ENCODE assay signal across 18 mouse cellular contexts in genomic region chr5:120312299-120312698, GRCm38 (mm10).
DNase-seq lines count a peak whose midpoint lies in the region; ATAC-seq and TF ChIP-seq lines count a peak whose summit lies in the region.
"Had no signal": no experiment of that assay in that cellular context is flagged by ENCODE, and none has a peak within 500 bp of the region (broad histone marks: within the 10 kb centered on the region; RNA-seq: fewer than 3 reads in every experiment).

No protein-coding gene starts in this region.

- no peak overlapping the region for H3K27ac ChIP-seq in heart, adult 2 months
- no peak overlapping the region for H3K27ac ChIP-seq in liver, postnatal 0 days (ENCODE audit: low read depth)
- H3K27ac ChIP-seq in forebrain, embryonic 10.5 days, result no peak overlapping the region
- H3K27ac ChIP-seq: kidney, embryonic 15.5 days; limb, embryonic 12.5 days; midbrain, embryonic 12.5 days had no signal

- DNase-seq in heart, adult 2 months, result no peak
- no peak for DNase-seq in heart, postnatal 36 days
- no peak for DNase-seq in liver, postnatal 0 days
- DNase-seq in liver, result no peak
- no peak for DNase-seq in brain, embryonic 14.5 days (ENCODE audit: low read depth)
- DNase-seq in left cerebral cortex, adult 18-20 months (ENCODE audit: low spot score in 2 of 2), result no peak
- no peak for DNase-seq in forebrain, embryonic 10.5 days (ENCODE audit: extremely low spot score, low spot score)
- DNase-seq: B cell, adult 2 months; cerebellum, adult 9-10 months; layer of hippocampus, adult 9-11 months; lung, postnatal 36 days; thymus, postnatal 36 days had no signal

- H3K9me3 ChIP-seq in liver, postnatal 0 days (ENCODE audit: low read length), result peaks cover 5% of the 10 kb centered on the region; the same call in 1 of the 2 replicates
- no peaks in the 10 kb centered on the region for H3K9me3 ChIP-seq in E14TG2a.4 (ENCODE audit: low read length)
- peaks cover 11% of the 10 kb centered on the region for H3K9me3 ChIP-seq in forebrain, embryonic 10.5 days

- no peak for ATAC-seq in liver, postnatal 0 days
- ATAC-seq: hindbrain, embryonic 16.5 days had no signal

- no peak for TF ChIP-seq EP300 in heart, adult 2 months (IDR thresholded peaks at IDR 0.05; ENCODE audit: insufficient read depth, low read depth, low read length)
- TF ChIP-seq EP300 in liver, postnatal 0 days (IDR thresholded peaks at IDR 0.05; ENCODE audit: low read depth), result no peak

- TF ChIP-seq POLR2A in heart, adult 2 months (IDR thresholded peaks at IDR 0.05; ENCODE audit: insufficient read depth, low read depth, low read length), result no peak
- TF ChIP-seq POLR2A in brain, embryonic 14.5 days (IDR thresholded peaks at IDR 0.05; ENCODE audit: borderline replicate concordance, extremely low read depth, insufficient read depth, insufficient read length, poor library complexity, severe bottlenecking), result no peak

- intact Hi-C loops in heart, adult 2 months (cut with DNase I), result no loop called here
- intact Hi-C loops in heart, postnatal 36 days (cut with DNase I), result no loop called here

- 87% methylated on average over 6 of the region's 6 CpGs for WGBS in heart, adult 2 months
- WGBS in liver, postnatal 0 days (ENCODE audit: insufficient replicate concordance), result 76% methylated on average over 6 of the region's 6 CpGs
- 86% methylated on average over 6 of the region's 6 CpGs for WGBS in forebrain, embryonic 10.5 days

- H3K4me1 ChIP-seq in heart, adult 2 months (ENCODE audit: control insufficient read depth, insufficient read depth, low read length), result no peaks in the 10 kb centered on the region
- H3K4me1 ChIP-seq in liver, postnatal 0 days (ENCODE audit: insufficient read depth), result no peaks in the 10 kb centered on the region
- H3K4me1 ChIP-seq in E14TG2a.4 (replicated peaks; ENCODE audit: low read depth, low read length), result 0 out of 2 replicates have a peak, but pooled peaks cover under 1% of the 10 kb centered on the region
- H3K4me1 ChIP-seq in forebrain, embryonic 10.5 days, result peaks cover 5% of the 10 kb centered on the region; the same call in 1 of the 2 replicates
- H3K4me1 ChIP-seq: kidney, embryonic 15.5 days; limb, embryonic 12.5 days; midbrain, embryonic 12.5 days had no signal

- H3K4me2 ChIP-seq in liver, postnatal 0 days (ENCODE audit: low read depth, low read length), result no peak overlapping the region
- H3K4me2 ChIP-seq: kidney, embryonic 15.5 days; limb, embryonic 12.5 days; midbrain, embryonic 12.5 days had no signal

- H3K4me3 ChIP-seq in heart, adult 2 months, result no peak overlapping the region
- no peak overlapping the region for H3K4me3 ChIP-seq in liver, postnatal 0 days (ENCODE audit: low read depth, low read length)
- no peak overlapping the region for H3K4me3 ChIP-seq in E14TG2a.4 (replicated peaks; ENCODE audit: low read length)
- H3K4me3 ChIP-seq in forebrain, embryonic 10.5 days, result no peak overlapping the region
- H3K4me3 ChIP-seq: erythroblast, embryonic 14.5 days; kidney, embryonic 15.5 days; limb, embryonic 12.5 days; midbrain, embryonic 12.5 days had no signal

- no peaks in the 10 kb centered on the region for H3K36me3 ChIP-seq in heart, adult 2 months (ENCODE audit: control insufficient read depth, insufficient read depth, low read length)
- no peaks in the 10 kb centered on the region for H3K36me3 ChIP-seq in liver, postnatal 0 days (replicated peaks; ENCODE audit: insufficient read depth, low read length)
- H3K36me3 ChIP-seq in E14TG2a.4 (ENCODE audit: insufficient read depth, low read length), result no peaks in the 10 kb centered on the region
- no peaks in the 10 kb centered on the region for H3K36me3 ChIP-seq in forebrain, embryonic 10.5 days (replicated peaks)
- H3K36me3 ChIP-seq: kidney, embryonic 15.5 days; limb, embryonic 12.5 days had no signal

- H3K9ac ChIP-seq in heart, adult 2 months (ENCODE audit: low read depth, low read length), result no peak overlapping the region
- H3K9ac ChIP-seq in liver, postnatal 0 days (replicated peaks), result no peak overlapping the region
- H3K9ac ChIP-seq: kidney, embryonic 15.5 days; limb, embryonic 12.5 days; midbrain, embryonic 12.5 days had no signal

- H3K27me3 ChIP-seq in heart, adult 2 months (ENCODE audit: control insufficient read depth, insufficient read depth, low read length), result no peaks in the 10 kb centered on the region
- 0 out of 2 replicates have a peak, but pooled peaks cover 3% of the 10 kb centered on the region for H3K27me3 ChIP-seq in liver, postnatal 0 days (ENCODE audit: insufficient read depth, low read length)
- H3K27me3 ChIP-seq in E14TG2a.4 (ENCODE audit: insufficient read depth, low read length), result peaks cover 54% of the 10 kb centered on the region
- H3K27me3 ChIP-seq in forebrain, embryonic 10.5 days (ENCODE audit: poor library complexity, severe bottlenecking), result peaks cover 39% of the 10 kb centered on the region

- TF ChIP-seq CTCF in heart, adult 2 months (IDR thresholded peaks at IDR 0.05), result peak; percentile 48
- peak; percentile 59 for TF ChIP-seq CTCF in liver, postnatal 0 days (IDR thresholded peaks at IDR 0.05; ENCODE audit: low read depth)
- TF ChIP-seq CTCF in E14TG2a.4 (conservative IDR thresholded peaks at IDR 0.05; ENCODE audit: low read length), result peak; percentile 98
- peak; percentile 54; the same call in 1 of the 2 replicates for TF ChIP-seq CTCF in brain, embryonic 14.5 days (IDR thresholded peaks at IDR 0.05; ENCODE audit: borderline replicate concordance, extremely low read depth, insufficient read depth, insufficient read length)

- no peaks in the 10 kb centered on the region for H3K79me2 ChIP-seq in heart, adult 2 months (replicated peaks; ENCODE audit: control insufficient read depth, insufficient read depth, low read length)

Comparison
In these comparisons a context has a peak if more than half of its experiments do, and no peak if none do; other contexts are left out.
1. CTCF ChIP-seq: peak in every context shown above with its lines; median percentile 98 in E14TG2a.4; 59 in liver, postnatal 0 days; 54 in brain, embryonic 14.5 days; 48 in heart, adult 2 months.